Mouse (Mus musculus) adrenal gland (tissue): ENCODE results near the gene Fhdc1.

Experiments
- intact Hi-C: fragments of 180-260 bp; cut with DNase I; formaldehyde crosslinking; loops from one replicate; pipeline ENCODE4 v1.15.1; 2025
- long read RNA-seq, 2 experiments: library from polyadenylated mRNA; unstranded; transcript quantifications; one replicate each; pipeline ENCODE4 v2.0.0; 2020; ENCODE audit warnings: borderline replicate concordance in 1 of 2; ENCODE audit not compliant: insufficient replicate concordance in 1 of 2

Gene Fhdc1
- long read RNA-seq, experiment 1 = 0 reads
- long read RNA-seq, experiment 2 = 0 reads

- intact Hi-C loops = loop anchor here (5.0 kb wide), 1 partner anchor 133 kb away; no protein-coding TSS in a partner anchor
Observed at GRCm38 (mm10) chr3:84480006-84480897, at the start of gene Fhdc1. TSS of gene Fhdc1 (minus strand) at chr3:84480429.

- intact Hi-C loops = no loop called here
Observed at GRCm38 (mm10) chr3:84529021-84529420, 48.8 kb upstream of the Fhdc1 start.

- intact Hi-C loops = no loop called here
Observed at GRCm38 (mm10) chr3:84524952-84525351, 44.7 kb upstream of the Fhdc1 start.

- intact Hi-C loops = no loop called here
Observed at GRCm38 (mm10) chr3:84516163-84516562, 35.9 kb upstream of the Fhdc1 start.

DNA sequence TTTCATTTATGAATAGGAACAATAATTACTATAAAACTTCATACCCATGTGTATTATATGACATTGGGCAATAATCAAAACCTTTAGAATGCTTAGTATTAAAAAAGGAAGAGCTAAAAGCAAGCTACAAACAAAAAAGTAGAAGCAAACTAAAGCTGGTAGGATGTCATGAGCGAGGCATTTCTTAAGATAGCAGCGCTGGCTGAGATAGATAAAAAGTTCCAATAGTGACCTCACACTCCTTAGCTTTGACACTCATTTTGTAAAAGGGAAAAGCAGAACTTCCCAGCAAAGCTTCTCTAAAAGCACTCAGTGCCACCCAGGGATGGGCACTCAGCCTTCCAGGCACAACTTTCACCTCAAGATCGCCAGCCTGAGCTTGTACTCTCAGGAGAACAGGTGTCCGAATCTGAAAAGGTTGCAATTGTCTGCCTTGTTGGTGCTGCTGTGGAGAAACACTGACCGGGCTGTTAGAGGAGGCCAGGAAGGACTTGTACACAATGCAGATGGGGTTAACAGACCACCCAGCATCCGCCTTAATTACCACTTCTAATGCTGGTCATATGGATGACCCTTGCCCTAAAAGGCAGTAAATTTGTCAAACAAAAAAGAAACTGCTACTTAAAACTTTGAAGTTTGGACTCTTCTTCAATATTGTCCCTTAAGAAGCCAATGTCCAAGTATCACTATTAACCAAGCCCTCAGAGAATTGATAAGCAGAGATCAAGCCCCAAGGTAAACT, 32.7 kb upstream of the Fhdc1 start:
- intact Hi-C loops = no loop called here

DNA sequence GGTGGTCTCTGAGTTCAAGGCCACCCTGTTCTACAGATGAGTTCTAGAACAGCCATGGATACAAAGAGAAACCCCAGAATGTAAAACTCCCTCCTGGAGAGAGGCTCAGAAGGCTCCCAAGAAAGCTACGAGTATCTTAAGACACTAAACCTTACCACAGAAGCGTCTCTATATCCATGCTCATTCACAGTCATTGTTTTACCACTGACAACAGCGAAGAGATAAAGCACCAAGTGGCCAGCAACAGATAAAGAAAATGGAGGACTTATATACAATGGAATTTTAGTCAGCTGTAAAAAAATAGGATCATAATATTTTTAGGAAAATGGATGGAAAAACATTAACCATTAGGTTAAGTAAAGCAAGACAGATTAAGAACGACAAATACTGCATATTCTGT, 25.0 kb upstream of the Fhdc1 start:
- intact Hi-C loops = no loop called here

DNA sequence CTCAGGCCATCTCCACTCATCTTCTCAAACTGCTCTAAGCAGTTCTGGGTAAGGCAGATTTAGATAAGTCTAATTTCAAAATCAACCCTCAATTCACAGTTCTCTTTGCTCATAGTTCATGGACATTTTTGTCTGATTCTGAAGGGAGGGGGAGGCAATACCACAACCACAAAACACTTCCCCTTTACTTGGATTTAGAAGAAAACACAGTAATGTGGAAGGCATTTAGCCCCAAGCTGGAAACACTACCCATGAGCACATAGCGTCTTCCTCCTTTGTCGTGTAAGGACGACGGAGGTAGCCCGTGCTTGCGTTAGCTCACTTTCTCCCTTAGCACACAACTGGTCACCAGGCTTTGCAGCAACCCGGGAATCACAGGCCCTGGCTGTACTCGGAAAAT, 24.1 kb upstream of the Fhdc1 start:
- intact Hi-C loops = no loop called here

GRCm38 (mm10) chr3:84502101-84502500, 21.9 kb upstream of the Fhdc1 start:
- intact Hi-C loops = no loop called here

GRCm38 (mm10) chr3:84500491-84500890, 20.3 kb upstream of the Fhdc1 start:
- intact Hi-C loops = no loop called here

- intact Hi-C loops = no loop called here
Observed at GRCm38 (mm10) chr3:84497718-84498117, 17.5 kb upstream of the Fhdc1 start.

- intact Hi-C loops = no loop called here
Observed at GRCm38 (mm10) chr3:84492657-84493056, 12.4 kb upstream of the Fhdc1 start.

DNA sequence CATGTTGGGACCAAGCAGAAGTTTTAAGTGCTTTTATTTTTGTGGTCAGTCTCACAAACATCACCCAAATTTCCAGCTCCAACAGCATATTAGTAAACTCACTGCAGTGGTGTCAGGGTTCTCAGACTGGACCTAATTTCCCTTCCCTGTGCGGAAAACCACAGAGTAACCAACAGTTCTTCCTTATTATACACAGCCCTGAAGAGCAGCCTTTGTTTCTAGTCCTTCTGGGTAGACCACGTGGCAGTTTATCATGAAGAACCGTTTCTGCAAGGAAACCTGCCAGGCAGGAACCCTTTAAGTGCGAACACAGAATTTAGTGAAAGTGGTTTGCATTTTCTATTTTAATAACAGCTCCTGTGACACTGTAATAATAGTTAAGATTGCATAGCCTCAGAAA, 11.9 kb upstream of the Fhdc1 start:
- intact Hi-C loops = no loop called here

DNA sequence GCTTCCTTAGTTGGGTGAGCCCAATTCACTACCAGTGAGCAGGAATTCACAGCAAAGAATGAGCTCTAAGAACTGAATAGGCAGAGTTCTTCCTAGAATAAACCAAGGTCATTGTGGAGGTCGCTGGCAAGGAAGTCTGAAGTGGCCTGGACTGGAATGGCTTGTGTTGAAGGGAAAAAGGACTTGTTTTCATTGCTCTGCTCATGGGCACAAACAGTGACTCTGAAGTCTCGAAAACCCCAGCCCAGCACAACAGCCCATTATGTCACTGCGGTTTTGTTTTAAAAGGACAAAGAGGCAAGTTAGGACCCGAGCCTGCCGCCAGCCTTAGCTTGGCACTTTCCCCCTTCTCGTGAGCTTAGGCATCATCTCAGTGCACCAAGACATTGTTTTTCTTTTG, 8.5 kb upstream of the Fhdc1 start:
- intact Hi-C loops = no loop called here

DNA sequence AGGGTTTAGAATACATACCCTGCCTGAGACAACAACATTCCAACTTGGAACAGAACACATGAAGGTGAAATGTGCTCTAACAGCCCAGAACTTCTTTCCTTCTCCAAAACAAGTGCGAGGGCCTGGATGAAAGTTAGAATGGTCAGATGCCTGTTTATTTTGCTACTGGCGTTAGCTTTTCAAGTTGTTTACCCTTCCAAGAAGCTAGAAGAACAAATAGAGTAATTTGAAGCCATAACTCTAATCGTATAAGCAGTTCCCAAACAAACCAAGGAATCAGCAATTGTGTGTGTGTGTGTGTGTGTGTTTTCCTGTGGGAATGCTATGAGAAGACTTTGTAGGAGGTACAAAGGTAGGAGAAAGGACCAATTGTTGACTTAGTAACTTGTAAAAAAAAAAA, 4.7 kb upstream of the Fhdc1 start:
- intact Hi-C loops = loop anchor here (5.0 kb wide), 1 partner anchor 138 kb away; no protein-coding TSS in a partner anchor

GRCm38 (mm10) chr3:84484333-84484732, 4.1 kb upstream of the Fhdc1 start:
- intact Hi-C loops = loop anchor here (5.0 kb wide), 1 partner anchor 137 kb away; no protein-coding TSS in a partner anchor

DNA sequence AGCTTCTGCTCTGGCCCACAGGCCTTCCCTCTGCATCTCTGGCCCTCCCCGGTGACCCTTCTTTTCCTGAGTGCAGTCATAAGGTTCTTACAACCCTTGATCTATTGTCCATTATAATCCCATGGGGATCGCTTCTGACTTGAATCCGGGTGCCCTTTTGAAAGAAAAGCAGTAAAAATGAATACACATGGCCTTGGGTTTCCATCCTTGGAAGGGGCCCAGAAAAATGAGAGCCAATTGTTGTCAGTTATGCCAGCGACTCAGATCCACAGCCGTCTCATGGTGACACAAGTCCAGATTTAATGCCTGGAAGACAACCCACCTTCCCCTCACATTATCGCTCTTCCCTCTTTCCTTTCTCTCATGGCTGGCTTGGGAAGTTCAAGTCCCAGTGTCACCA, 1.9 kb upstream of the Fhdc1 start:
- intact Hi-C loops = loop anchor here (5.0 kb wide), 1 partner anchor 135 kb away; no protein-coding TSS in a partner anchor

DNA sequence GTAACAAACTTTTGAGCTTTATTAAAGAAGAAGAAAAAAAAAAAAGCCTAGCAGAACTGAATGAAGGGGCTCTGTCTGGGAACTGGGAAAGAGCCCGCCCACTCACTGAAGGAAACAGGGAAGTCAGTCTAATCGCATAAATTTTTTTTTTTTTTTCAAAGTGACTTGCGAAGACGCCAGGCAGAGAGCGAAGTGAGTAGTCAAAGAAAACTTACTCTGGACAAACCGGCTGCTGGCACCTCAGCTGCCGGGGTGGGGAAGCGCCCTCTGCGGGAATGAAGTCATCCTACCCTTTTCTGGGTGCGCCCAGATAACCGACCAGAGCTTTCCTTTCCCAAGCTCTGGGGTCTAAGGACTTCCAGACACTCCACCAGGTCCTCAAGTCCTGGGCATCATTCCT, 875 bp upstream of the Fhdc1 start:
- intact Hi-C loops = loop anchor here (5.0 kb wide), 1 partner anchor 134 kb away; no protein-coding TSS in a partner anchor

DNA sequence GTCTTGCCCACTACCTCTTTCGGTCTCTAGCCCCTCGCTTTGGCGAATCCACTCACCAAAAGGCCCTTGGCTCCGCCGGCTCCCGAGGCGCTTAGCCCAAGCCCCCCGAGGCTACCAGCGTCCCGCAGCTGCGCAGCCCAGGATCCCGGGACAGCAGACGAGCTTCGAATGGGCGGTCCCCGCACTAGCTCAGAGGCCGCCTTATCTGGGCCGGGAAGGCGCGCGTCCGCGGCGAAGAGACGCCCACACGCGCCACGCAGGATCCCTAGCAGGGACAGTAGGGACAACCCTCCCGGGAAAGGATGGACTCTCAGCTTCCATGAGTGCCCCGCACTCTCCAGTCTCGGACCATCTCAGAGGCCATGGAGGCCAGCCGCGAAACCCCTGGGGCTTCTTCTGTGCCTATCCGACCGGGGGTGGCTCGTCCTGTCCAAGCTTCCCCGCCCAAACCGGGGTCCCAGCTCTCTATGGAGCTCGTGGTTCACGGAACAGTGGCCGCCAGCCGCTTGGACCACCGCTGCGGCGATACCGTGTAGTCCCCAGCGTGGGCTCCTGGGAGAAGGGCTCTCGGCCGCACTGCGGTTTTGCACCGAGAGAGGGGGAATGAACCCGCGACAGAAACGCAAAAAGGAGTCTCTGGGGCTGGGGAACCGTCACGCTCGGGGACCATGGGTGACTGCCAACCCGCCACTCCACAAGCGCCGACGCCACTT, 780 bp downstream of the Fhdc1 start:
- intact Hi-C loops = loop anchor here (2.0 to 5.0 kb wide), 2 partner anchors 23 to 132 kb away; no protein-coding TSS in a partner anchor

- intact Hi-C loops = loop anchor here (2.0 kb wide), 1 partner anchor 22 kb away; no protein-coding TSS in a partner anchor
Observed at GRCm38 (mm10) chr3:84478896-84479292, 1.3 kb downstream of the Fhdc1 start.

DNA sequence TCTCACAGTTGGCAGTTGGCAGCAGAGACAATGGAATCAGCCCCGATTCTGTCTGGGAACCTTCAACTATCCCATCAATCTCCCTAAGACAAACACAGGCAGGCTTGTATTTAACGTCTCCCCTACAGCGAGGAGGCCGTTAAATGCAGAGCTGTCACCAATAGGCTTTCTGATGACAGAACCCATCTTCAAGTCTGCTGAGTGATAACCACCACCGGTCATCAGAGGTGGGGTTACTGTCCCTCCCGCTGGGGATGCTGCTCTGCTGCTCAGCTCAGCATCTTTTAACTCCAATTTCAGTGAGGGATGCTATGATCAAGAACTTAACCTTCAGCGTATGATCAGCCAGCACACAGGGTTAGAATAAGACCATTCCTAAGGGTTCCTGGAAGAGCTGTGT, 2.0 kb downstream of the Fhdc1 start:
- intact Hi-C loops = loop anchor here (2.0 kb wide), 1 partner anchor 21 kb away; no protein-coding TSS in a partner anchor

DNA sequence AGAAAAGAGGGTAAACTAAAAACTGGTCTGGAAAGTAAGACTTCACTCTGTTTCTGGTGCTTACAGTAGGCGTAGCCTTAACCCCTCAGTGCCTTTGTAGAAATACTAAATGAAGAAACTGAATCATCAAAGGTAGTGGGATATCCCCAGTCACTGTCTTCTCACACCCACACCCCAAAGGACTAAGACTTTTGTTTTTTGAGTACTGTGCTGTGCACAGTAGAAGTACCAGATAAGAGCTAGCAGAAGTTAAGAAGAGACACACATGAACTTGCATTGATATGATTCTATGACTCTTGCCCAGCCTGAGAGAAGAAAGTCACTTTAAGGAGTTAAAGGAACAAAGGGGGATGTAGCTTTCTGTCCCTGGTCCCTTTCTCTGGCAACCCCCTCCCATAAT, 2.7 kb downstream of the Fhdc1 start:
- intact Hi-C loops = no loop called here
